Mouse (Mus musculus) kidney, postnatal 4 days (tissue): ENCODE data around the gene Wdr4.
A peak's percentile ranks its signal among the peaks of the same experiment; 100 is the strongest.
"Not testable (repeated sequence)": the region's sequence is repeated elsewhere in the genome, so short reads cannot be mapped to it uniquely, and the experiment has no call there.

Source experiments
- DNase-seq, 2 experiments: peaks; one replicate each; pipeline ENCODE4 v3.0.0; 2021; ENCODE audit warnings: mixed read lengths in 2 of 2

The Wdr4 gene

DNA sequence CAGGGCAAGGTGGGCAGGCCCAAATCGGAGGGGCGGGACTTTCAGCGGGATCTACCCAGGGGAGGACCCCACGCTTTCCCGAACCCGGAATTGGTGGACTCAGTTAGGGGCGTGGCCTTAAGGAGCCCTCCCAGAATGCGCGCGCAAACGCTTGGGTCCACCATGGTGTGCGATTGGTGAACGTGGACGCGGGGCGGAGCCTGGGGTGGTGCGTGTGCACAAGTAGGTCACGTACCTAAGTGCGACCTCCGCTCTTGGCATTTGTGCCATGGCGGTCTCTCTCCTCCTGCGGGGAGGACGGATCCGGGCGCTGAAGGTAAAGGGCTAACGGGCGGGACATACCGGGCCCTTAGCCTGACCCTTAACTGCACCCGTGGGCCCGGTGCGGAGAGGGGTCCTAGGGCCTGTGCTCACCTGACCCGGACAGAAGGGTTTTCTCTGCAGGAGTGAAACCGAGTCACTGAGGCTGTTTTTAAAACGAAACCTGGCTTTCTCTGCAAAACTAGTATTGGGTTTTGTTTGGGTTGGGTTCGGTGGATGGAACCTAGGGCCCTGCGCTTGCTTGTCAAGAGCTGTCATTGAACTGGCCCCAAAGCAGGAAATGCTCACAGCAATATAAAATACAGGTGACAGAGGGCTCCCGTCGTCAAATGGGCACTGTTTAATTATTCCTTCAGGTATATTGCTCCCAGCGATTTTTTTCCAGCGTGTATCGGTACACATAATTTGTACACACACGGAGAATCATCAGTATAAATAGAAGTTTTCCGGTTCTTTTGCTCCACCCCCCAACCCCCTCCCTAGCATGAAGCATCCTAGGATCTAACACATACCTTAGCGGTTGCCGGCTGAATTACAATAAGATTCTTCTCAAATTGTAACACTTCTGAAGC is at the start of gene Wdr4, which contains the start of gene Ndufv3:
Wdr4 (minus strand) TSS at position 35 of the 893 bp plus-strand sequence.
Ndufv3 (plus strand) TSS at position 170 of the 893 bp plus-strand sequence.
- peak; percentile 99 to 100 for DNase-seq

DNA sequence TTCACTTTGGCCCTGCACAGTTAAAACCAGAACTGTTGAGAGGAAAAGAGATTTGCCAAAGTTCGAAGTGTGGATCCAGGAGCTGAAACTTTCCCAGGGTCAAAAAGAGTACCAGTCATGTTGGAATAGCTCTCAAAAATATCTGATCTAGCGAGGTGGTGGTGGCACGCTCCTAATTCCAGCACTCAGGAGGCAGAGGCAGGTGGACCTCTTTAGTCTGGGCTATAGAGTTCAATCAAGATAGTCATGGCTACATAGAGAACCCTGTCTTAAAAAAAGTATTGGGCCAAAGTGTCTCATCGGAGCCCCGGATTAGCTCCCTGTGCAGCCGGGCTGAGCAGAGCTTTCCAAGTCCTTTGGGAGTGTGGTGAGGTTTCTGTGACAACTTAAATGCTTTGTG is 46.5 kb upstream of the Wdr4 start:
- DNase-seq: no peak

DNA sequence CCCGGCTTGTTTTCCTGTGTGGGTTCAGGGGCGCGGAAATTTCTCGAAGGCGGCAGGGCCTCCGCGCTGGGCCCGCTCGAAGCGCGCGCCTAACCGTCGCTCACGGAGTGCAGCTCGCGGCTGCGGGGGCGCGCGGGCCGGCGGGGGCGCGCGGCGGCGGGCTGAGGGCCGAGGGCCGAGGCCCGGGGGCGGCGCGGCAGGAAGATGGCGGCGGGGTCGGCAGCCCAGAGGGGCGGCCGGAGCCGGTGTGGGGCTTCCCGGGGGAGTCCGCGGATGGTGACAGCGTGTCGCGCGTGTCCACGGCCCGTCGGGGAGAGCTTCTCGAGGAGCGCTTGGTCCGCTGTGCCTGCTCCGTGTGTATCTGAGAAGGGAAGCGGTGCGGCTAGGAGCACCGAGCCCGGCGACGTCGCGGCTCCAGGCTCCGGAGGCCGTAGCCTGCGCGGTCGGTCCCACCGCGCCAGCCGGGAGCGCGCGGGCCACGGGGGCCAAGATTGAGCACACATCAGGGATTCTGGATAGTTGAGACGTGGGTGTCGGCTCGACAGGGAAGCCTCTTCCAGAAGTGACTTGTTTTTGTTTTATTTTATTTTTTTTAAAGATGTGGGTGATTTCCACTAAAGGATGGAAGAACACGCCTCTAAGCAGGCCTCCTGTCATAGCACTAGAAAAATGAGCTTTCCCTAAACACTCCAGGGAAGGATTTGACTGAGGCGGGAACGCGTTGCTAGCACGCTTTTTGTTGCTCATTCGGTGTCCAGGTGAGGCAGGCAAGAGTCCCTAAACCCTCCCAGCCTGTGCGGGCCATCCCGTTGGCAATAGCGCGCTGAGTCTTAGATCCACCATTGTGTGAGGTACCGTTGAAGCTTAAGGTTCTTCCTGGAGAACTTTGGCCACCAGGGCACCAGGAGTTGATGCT is 45.6 kb upstream of the Wdr4 start:
- DNase-seq: peak; percentile 77 to 85

DNA sequence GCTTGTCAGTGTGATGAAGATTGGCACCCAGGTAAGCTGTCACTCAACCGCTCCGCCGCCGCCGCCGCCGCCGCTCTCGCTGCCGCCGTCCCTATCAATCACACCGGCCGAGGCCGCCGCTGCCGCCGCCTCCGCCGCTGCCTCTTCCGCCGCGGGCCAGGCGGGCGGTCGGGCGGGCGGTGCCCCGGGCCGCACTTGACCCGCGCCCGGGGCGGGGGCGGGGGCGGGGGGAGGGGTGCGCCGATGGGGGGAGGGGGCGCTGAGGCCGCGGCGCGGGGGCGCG is 45.0 kb upstream of the Wdr4 start:
- no peak for DNase-seq

DNA sequence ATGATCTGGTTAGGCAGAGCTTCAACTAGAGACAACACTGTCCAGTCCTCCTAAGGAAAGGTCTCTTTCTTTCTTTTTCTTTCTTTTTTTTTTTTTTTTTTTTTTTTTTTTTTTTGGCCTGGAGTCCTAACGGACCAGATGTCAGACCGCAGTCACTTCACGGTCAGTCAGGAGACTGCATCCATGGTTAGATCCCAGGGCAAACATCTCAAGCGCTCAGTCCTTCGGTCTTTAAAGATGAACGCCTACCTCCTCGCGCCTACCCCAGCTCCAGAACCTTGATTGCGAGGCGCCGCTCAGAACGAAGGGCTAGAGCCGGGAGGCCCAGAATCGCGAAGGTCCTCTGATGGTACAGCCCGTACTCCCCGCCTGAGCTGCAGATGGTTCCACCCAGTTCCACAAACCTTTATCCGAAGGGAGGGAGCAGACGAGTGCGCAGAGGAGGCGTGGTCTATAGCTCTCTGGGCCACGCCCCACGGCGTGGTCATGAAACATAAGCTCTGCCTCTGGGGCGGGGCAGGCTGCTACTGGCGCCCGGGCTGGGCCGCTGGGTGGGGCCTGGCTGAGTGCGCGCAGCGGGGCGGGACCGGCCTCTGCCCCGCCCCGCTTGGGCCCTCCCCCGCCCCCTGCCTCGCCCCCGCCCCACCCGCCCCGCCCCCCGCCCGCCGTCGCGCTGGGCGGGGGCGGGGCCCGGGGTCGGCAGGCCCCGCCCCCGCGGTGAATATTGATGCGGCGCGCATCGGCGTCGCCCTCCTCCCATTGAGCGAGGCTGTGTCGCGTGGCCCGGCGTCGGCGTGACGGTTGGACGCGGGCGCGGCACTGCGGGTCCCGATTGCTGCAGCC is 44.5 kb upstream of the Wdr4 start, which contains the start of gene Pknox1:
Pknox1 (plus strand) TSS at position 720 of the 843 bp plus-strand sequence.
- DNase-seq: peak; percentile 99 to 100

DNA sequence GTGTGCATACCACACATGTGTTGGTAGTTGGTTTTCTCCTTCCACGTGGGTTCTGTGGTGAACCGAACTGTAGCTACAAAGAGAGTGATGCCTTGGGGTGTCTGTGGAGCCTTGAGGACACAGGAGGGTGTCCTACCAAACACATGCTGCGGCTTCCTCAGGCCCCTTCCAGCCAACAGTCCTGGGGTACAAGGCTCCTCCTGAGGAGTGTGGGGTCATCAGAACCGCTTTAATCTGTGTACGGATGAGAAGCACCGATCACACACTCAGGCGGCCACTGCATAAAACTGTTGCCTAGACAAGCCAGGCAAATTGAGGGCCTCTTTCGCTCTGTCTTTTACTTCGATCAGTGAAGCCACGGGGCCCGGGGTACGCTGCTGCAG is 43.8 kb upstream of the Wdr4 start:
- DNase-seq: peak in 1 of 2 experiments; percentile 56

DNA sequence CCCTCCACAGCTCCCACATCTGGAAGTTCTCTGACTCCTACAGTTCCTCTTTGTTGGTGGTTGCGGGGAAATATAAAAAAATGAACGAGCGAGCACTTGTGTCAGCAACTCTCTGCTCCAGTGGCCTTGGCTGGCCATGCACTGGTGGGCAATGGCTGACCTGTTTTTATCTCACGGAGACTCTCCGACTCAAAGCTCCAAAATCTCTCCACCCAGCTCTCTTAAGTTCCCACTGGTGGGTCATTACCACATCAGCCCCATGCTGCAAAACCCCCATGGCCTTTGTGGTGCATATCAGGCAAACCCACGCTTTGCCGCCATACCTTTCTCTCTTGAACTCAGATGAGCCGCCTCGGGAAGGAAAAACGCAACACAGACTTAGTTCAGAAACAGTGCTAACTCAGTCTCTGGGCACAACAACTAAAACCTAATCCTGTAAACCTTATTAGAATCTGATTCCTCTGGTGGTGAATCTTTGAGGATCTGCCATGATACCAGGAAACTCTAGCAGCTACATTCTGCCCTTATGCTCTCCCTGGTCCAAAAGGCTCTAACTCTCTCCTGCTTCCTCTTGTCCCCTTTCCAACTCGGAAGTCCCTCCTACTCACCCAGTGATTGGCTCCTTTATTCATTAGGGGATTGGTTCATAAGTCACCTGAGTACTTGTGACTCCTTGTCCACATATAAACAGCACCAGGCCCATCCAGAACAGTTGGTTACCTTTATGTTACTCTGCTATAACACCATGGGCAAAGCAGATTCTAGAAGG is 39.4 kb upstream of the Wdr4 start:
- DNase-seq: no peak

DNA sequence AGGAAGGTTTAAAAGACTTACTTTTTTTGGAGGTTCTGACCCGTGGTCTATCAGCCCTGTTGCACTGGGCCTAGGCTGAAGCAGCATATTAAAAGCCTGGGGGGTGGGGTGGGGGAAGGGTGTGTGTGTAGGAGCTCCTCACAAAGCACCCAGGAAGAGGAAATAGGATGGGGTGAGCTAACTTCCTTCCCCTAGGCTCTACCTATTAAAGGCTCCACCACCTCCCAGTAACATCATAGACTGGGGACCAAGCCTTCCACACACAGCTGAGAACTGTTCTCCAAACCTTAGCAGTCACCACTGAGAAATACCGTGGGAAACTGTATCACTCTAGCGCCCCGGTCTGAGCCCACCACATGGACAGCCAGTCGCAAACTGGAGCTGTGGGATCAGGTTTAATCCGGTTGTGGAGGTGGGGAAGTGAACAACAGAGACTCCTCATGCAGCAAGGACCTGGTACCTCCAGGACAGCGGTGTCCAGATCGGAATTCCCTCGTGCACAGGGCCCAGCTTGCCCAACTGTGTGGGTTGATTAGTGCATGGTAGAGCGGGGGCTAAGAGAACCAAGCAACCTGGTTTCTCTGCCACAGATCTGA is 38.3 kb upstream of the Wdr4 start:
- DNase-seq: peak in 1 of 2 experiments; percentile 39

DNA sequence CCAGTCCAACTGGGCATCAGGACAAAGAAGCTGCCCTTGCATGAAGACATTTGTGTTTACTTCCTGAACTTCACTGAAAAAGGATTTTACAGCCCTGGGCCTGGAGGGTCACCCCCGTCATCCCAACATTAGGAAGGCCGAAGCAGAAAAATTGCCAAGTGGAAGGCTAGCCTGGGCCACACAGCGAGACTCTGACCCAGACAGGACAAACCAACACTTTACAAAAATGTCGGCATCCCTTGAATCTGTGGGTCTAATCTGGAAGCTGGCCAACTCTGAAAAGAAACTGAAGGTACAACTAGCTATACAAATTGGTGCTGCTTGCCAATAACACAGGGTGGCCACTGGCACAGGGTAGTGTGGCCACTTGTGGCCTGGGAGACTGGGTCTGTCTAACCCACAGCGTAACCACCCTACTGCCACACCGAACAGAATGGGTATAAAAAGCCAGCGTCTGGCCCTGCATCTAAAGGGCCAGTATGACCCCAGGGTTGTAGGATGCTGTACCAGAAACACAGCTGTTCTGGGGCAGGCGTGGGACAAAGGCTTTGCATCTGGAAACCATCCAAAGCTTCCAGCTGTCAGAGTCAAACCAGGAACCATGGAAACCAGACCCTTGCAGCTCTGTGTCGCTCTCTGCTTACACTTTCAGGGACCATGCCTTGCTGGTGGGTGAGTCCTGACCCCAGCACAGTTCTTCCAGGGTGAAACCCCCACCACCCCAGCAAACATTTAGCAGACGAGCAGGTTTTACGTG is 37.5 kb upstream of the Wdr4 start:
- peak; percentile 67 to 71 for DNase-seq

DNA sequence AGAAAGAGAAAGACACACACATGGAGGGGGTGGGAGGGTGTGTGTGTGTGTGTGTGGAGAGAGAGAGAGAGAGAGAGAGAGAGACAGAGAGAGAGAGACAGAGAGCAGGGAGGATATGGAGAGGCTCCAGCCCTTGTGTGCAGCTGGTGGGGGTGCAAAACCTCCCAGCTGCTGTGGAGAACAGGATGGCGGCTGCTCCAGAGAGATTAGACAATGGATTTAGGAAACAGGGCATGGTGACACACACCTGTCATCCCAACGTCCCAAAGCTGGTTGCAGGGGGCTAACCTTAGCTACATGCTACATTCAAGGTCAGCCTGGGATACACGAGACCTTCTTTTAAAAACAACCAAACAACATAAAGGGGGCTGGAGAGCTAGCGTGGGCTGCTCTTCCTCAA is 36.5 kb upstream of the Wdr4 start:
- peak in 1 of 2 experiments; percentile 47 for DNase-seq

DNA sequence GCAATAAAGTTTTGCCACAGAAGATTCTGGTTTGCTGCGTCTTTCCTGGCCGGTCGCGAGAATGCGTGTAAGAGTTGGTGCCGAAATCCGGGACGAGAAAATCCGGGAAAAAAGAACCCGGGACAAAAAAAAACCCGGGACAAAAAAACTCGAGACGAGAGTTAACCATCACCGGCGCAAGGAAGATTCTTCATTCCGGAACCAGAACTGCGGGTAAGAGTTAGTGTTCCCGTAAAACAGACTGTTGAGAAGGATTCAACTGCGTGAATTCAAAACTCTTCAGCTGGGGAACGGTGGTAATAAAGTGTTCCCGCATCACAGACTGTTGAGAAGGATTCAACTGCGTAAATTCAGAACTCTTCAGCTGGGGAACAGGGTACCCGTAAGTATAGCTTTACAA is 32.8 kb upstream of the Wdr4 start:
- not testable (repeated sequence) for DNase-seq

DNA sequence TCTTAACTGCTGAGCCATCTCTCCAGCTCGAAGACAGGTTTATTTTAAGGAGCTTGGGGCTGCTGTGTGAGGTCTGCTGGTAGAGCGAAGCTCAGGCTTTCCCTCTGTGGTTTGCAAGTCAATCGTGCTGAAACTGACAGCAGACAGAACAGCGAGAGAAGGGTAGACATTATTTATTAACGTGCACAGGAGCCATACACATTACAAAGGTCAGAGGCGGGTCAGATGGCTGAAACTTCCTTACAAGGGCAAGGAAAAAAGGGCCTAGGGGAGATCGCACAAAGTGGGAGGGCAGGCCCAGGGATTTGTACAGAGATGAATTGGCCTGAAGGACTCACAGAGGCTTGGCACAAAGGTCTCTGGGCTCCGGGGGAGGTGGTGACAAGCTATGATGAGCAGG is 29.6 kb upstream of the Wdr4 start:
- peak in 1 of 2 experiments; percentile 31 for DNase-seq

DNA sequence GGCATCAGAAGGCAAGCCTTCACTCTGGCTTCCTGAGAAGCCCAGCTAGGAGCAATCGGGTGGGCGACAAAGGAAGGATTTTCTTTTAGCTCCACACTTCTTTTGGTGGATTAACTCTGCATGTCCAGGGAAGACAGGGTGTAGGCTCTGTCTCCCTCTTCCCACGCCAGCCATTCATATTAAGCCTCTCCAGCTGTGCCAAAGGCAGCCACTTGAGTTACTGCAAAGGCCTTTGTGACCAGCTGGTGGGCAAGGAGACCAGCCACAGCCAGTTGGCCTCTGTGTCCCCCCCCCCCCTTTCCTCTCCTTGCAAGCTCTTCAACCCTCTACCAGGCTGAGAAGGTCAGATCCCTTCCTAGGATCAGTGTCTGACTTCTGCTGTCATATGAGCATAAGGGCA is 28.2 kb upstream of the Wdr4 start:
- no peak for DNase-seq

DNA sequence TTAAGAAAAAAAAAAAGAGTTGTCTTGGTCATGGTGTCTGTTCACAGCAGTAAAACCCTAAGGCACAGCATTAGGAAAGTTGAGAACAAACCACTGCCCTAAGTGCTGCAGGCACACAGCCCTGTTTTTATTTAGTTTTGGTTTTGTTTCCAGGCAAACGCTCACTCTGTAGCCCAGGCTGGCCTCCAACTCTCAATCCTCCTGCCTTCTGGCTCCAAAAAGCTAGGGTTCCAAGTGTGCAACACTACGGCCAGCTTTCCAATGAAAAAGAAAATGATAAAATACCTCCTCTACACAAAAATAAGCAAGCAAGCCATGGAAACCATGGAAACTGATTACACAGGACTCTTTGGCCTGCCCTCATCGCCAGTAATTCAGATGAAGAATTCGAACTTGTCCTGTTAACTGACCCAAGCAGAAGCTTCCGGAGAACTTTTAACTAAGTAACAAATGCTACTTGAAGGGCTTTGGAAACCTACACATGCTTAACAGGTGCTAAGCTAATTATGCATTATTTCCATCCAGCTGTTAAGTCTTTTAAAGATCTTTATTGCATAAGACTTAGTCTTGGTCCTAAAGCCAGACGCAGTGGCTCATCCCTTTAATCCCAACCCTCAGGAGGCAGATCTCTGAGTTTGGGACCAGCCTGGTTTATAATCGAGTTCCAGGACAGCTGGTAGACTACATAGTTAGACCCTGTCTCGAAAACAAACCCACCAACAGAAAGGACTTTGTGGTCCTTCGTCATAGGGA is 26.8 kb upstream of the Wdr4 start:
- no peak for DNase-seq

DNA sequence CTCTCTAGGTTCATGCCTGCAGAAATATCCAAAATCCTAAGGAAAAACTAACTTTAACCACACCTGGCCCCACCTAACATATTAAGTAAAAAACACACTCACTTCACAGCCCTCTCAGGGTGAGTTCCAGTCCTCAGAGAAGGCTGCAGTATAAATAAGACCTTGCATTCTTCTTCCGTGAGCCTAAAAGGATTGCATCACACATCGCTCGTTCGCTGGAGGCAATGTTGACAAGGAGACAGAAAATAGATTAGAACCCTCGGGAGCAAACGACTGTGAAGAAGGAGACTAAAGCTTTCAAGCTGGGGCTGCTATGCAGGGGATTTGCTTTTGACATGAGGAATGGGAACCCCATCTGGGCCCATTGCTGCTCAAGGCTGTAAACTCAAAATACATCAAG is 23.8 kb upstream of the Wdr4 start:
- no peak for DNase-seq

DNA sequence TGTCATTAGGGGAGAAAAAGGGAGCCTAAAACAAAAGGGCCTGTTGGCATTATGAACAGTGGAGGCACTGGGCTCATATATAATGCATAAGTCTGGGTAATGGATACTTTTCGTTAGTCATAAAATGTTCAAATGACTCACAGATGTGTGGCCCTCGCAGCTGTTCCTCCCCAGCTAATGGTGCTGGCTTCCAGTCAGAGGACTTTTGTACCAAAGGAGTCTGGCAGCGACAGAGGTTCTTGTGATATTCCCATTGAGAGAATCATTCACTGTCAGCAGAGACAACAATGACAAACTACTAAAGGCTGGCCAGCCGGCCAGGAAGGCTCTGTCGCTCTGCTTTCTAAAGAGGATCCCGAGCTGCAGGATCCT is 21.7 kb upstream of the Wdr4 start:
- peak; percentile 43 to 54 for DNase-seq

DNA sequence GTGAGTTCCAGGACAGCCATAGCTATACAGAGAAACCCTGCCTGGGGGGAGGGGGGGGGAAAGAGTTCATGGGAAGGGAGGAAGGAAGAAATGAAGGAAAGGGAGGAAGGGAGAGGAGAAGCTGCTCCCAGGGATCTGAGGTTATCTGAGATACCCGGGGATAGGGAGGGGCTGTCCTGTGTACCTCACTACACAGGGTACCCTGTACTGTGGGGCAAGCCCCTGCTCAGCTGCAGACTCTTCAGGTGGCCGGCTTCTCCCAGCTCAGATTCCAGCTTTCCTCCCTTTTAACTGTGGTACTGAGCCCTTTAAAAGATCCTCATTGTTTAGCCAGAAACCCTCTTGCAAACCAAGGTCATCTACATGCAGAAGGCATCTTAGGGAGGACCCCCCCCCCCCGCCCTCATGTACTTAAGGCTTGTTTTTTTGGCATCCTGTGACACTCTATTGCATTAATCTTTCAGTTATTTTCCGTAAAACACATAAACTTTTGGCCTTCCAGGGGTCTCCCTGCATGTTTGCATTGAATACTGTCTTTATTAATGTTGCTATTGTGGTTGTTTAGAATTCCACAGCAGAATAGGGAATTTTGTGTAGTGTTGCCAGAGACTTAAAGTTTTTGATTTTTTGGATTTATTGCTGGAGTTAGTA is 21.2 kb upstream of the Wdr4 start:
- no peak for DNase-seq

DNA sequence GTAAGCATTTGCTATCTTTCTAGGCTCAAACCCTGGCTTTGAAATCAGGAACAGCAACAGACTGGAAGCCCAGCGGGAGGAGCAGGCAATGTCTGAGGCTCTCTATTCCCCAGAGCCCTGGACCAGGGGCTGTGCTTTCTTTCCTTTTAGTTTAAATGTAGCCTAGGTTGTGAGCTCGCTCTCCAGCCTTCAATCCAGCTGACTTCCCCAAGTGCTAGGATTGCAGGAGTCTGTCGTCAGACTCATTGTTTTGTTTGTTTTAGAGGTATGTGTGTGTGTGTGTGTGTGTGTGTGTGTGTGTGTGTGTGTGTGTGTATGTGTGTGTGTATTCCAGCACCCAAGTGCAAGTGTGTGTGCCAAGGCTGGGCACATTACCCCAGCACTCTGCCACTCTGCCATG is 20.3 kb upstream of the Wdr4 start:
- no peak for DNase-seq

DNA sequence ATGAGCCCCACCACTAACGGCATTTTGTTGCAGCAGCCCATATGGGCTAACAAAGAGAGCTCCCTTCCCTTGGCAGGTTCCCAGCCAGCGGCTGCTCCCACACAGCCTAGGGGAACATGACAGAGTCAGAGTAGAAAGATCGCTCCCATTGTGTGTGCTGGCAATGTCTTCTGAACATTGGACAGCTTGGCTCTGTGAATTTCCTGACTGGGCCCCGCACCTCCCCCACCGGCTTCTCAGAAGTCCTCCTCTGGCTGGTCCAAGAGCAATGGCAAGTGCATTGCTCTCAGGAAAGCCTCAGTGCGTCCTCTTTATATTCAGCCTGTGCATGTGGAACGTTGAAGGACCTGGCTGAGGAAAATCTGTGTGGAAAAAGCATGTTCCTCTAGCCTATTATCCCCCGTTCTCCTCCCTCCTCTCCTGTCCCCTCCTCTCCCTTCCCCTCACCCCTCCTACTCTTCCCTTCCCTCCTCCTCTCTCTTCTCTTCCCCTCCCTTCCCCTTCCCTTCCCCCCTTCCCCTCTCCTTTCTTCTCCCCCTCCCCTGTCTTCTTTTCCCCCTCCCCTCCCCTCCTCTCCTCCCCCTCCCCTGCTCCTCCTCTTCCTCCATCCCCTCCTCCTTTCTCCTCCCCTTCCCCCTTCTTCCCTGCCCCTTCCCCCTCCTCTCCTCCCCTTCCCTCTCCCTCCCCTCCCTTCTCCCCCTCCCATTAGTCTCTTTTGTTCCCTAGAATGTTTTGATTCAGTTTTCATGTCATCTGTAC is 16.3 kb upstream of the Wdr4 start:
- peak; percentile 78 to 86 for DNase-seq
